Mouse (Mus musculus) adrenal gland, postnatal 25 days (tissue): ENCODE measurements around the gene Zbtb43. TPM values are rescaled to one million over a fixed set of nuclear protein-coding genes. Genes with fewer than 3 reads are reported as not detected.

Experiments used
- DNase-seq: peaks from one replicate; pipeline ENCODE4 v3.0.0; 2021; ENCODE audit warnings: mixed read lengths
- total RNA-seq: library from RNA; stranded (reverse); gene quantifications from 2 replicates; pipeline ENCODE4 v1.2.3, GENCODE M21; 2021

The Zbtb43 gene
- total RNA-seq, 1 experiment from 2014 or later: 22.2 TPM

- DNase-seq: no peak
These were observed 39.0 kb downstream of the Zbtb43 start for GRCm38 (mm10) chr2:33429339-33429738.

DNA sequence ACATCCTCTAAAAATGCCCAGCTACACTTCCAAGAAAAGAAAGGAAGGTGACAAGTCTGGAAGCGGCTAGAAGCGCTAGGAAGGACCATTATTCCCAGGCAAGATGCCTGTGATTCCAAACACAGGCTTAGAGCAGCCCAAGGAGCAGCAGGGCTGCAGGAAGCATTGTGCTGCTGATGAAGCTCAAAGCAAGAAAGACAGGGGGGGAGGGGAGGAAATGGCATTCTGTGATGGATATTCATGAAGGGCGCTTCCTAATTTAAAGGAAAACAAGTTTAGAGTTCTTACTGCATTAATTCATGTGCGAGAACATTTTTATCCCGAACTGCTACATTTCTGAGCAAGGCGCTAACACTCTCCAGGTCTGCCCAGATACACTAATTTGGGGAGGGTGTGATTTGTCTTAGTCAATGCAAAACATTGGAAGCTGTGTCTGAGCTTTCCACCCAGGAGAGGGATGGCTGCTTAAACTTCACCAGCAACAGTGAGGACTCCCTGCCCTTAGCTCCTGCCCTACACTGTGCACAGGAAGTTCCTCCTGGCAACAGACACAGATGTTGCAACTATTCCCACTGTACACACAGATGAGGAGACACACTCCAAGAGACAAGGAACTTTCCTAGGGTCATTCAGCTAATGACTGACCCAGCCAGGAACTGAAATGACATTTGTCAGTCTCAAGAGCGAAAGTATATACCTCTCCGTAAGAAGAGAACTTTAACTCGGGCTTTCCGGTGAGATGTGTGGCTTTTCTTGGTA, 41.5 kb downstream of the Zbtb43 start:
- no peak for DNase-seq

DNA sequence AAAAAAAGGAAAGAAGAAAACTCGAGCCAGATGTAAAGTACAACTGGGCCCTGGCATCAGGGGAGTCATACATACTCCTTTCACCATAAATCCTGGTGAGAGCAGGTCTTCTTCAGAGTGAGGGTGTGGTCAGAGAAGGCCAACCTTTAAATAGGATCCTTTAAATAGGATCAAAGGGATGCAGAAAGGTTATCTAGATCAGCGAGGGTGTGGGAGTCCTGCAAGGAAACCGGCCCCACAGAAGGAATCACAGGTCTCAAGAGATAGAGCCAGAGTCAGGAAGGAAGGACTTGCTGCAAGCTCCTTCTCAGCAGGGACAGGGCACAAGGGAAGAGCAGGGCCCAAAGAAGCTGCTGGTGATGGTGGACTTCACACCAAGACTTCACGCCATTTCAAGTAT, 50.9 kb downstream of the Zbtb43 start:
- DNase-seq: no peak

- no peak for DNase-seq
These were observed 54.3 kb downstream of the Zbtb43 start for GRCm38 (mm10) chr2:33414019-33414418.

DNA sequence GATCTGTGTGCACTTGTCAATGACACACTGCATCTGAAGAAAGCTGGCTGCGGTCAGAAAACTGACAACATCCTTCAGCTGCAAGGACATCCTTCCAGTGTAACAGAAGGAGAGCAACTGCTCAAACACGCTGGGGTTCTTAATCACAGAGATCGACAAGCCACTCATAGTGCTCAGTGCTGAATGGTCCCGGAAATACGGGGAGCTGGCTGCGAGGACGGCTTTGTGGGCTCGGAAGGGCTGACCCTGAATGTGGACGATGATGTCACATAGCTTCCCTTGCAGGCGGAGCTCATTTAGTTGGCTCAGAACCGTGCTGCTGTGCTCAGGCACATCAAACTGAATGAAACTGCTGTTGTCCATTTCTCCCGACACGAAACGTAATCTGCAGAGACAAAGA, 56.2 kb downstream of the Zbtb43 start:
- peak; percentile 19 for DNase-seq

- DNase-seq: no peak
These were observed 64.8 kb downstream of the Zbtb43 start for GRCm38 (mm10) chr2:33403511-33404003.

- DNase-seq: no peak
These were observed 65.7 kb downstream of the Zbtb43 start for GRCm38 (mm10) chr2:33402638-33403037.

DNA sequence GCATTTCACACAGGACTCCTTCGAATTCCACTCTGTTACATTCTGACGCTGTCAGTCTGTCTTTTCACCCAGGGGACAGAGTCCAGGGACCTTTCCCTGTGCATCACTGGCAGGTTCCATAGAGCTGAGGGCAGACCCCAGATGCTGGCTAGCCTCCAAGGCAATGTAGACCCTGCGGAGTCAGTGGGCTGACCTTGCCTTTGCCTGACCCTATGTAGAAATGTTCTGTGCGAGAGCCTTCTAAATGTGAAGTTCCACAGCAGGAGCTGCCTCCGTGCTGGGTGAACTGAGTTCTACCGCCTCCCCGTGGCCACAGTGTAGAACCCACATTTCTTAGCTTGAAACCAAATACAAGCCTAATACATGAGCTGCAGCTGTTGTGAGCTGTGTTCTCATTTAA, 66.1 kb downstream of the Zbtb43 start:
- DNase-seq: peak; percentile 50

- DNase-seq: no peak
These were observed 67.1 kb downstream of the Zbtb43 start for GRCm38 (mm10) chr2:33401217-33401616.

GRCm38 (mm10) chr2:33400541-33400940, 67.8 kb downstream of the Zbtb43 start:
- no peak for DNase-seq

Other genes starting within 250 kb of the Zbtb43 start
- 5.7 and 5.8 TPM in 2 replicates for gene Ralgps1, start 97.1 kb downstream of the Zbtb43 start, total RNA-seq
- 8.0 and 12.5 TPM in 2 replicates for gene Zbtb34, start 37.2 kb downstream of the Zbtb43 start, total RNA-seq
- 0.15 TPM in 1 of 2 replicates, not detected in the other for gene Lmx1b, start 172.0 kb upstream of the Zbtb43 start, total RNA-seq